Mouse (Mus musculus): Measurements from ENCODE around the gene Rev3l.

DNA sequence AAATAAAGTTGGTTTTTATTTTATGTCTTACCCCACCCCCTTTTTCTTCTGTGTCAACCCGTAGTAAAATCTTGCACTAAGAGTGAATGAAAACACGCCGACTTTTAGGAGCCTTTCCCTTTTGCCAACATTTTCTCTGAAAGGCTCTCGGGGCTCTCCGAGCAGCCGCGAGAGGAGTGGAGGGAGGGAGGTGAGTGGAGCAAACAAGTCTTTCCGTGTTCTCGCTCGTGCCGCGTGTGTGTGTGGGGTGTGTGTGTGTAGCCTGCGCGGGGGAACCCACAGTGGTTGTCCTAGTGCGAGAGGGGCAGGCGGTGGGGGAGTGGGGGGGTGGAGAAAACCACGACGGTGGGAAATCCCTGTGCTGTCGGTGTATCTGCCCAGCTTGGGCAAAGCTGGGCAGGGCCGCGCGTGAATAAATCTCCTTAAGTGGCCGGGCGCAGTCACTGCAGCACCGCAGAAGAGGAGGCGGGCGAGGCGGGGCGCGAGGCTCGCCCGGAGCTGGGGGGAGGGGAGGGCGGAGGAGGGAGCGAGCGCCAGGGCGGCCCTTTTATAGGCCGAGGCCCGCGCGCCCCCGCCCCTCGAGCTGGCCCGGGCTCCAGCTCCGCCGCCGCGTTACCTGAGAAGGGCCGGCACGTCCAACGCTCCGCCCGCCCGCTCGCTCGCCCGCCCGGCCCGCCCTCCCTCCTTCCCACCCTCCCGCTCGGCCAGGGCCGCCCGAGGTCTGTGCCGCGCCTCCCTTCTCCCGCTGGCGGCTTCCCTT, 762 bp upstream of the Rev3l start:
- TF ChIP-seq POLR2A (IDR thresholded peaks at IDR 0.05; ENCODE audit: insufficient read depth, low read depth, low read length) = no peak
- TF ChIP-seq CTCF (IDR thresholded peaks at IDR 0.05; ENCODE audit: insufficient read depth, low read depth, low read length) = no peak
